Mouse (Mus musculus) MEL (cell line): ENCODE measurements at regions not wholly inside any gene's neighbourhood (a gene's known extent, or its start where the extent isn't known, plus 50 kb on each side); places are given as distances from the start of the nearest gene placed in this dataset.

ENCODE experiments used
- DNase-seq: peaks from one replicate; pipeline ENCODE4 v3.0.0; 2011; ENCODE audit warnings: low read depth, low spot score
- H3K27ac ChIP-seq: 2 replicates; pipeline ENCODE4 v1.5.1; 2012; ENCODE audit warnings: low read depth, mild to moderate bottlenecking, control low read depth, low read length, moderate library complexity; ENCODE audit not compliant: control insufficient read depth
- H3K27me3 ChIP-seq, 2 experiments: fragments of 150-350 bp in 1 of 2; sonication (generic) in 1 of 2; 2 replicates each; pipeline ENCODE4 v1.6.1; 2012; ENCODE audit warnings: low read length in 2 of 2, mild to moderate bottlenecking in 2 of 2, improper control_type of control experiment in 1 of 2, moderate library complexity in 1 of 2; ENCODE audit not compliant: insufficient read depth in 2 of 2, control insufficient read depth in 1 of 2
- H3K36me3 ChIP-seq, 2 experiments: 2 replicates each; pipeline ENCODE4 v1.6.1; 2012 to 2014; ENCODE audit warnings: low read length in 2 of 2, improper control_type of control experiment in 1 of 2, inconsistent platforms in 1 of 2, mild to moderate bottlenecking in 1 of 2; ENCODE audit not compliant: insufficient read depth in 2 of 2, control insufficient read depth in 1 of 2
- H3K4me1 ChIP-seq, 2 experiments: fragments of 150-350 bp in 1 of 2; sonication (generic) in 1 of 2; 2 replicates each; pipeline ENCODE4 v1.6.1; 2012; ENCODE audit warnings: low read length in 2 of 2, improper control_type of control experiment in 1 of 2, mild to moderate bottlenecking in 1 of 2; ENCODE audit not compliant: insufficient read depth in 2 of 2, control insufficient read depth in 1 of 2
- H3K4me3 ChIP-seq, 2 experiments: fragments of 150-350 bp in 1 of 2; sonication (generic) in 1 of 2; 2 replicates each; pipeline ENCODE4 v1.5.1; 2012; ENCODE audit warnings: low read depth in 2 of 2, low read length in 2 of 2, mild to moderate bottlenecking in 2 of 2, moderate library complexity in 2 of 2, control low read depth in 1 of 2, improper control_type of control experiment in 1 of 2; ENCODE audit not compliant: control insufficient read depth in 1 of 2, insufficient read depth in 1 of 2
- H3K79me2 ChIP-seq: 2 replicates; pipeline ENCODE4 v1.6.1; 2012; ENCODE audit warnings: mild to moderate bottlenecking, low read length, moderate library complexity; ENCODE audit not compliant: control insufficient read depth, poor library complexity, insufficient read depth
- H3K9ac ChIP-seq: 2 replicates; pipeline ENCODE4 v1.6.1; 2012; ENCODE audit warnings: low read depth, mild to moderate bottlenecking, control low read depth, low read length, moderate library complexity; ENCODE audit not compliant: control insufficient read depth, poor library complexity, severe bottlenecking
- H3K9me3 ChIP-seq: fragments of 150-350 bp; sonication (generic); replicated peaks from 2 replicates; pipeline ENCODE4 v1.6.1; 2012; ENCODE audit warnings: mild to moderate bottlenecking, low read length, improper control_type of control experiment, moderate library complexity; ENCODE audit not compliant: insufficient read depth
- BHLHE40 ChIP-seq: IDR thresholded peaks from 2 replicates; pipeline ENCODE4 v1.6.1; 2012; ENCODE audit warnings: low read depth, mild to moderate bottlenecking, inconsistent platforms, low read length, improper control_type of control experiment, borderline replicate concordance
- CTCF ChIP-seq, 3 experiments: IDR thresholded peaks in 2 of 3; conservative IDR thresholded peaks in 1 of 3; 2 replicates each; pipeline ENCODE4 v1.5.1; 2011 to 2012; ENCODE audit warnings: low read length in 3 of 3, low read depth in 2 of 3, mild to moderate bottlenecking in 2 of 3, improper control_type of control experiment in 1 of 3, inconsistent platforms in 1 of 3, mixed read lengths in 1 of 3, moderate library complexity in 1 of 3; ENCODE audit not compliant: control insufficient read depth in 1 of 3, insufficient read depth in 1 of 3, poor library complexity in 1 of 3, severe bottlenecking in 1 of 3
- E2F4 ChIP-seq: IDR thresholded peaks from 2 replicates; pipeline ENCODE4 v1.6.1; 2011; ENCODE audit warnings: low read depth, low read length, improper control_type of control experiment, borderline replicate concordance
- ETS1 ChIP-seq: IDR thresholded peaks from 2 replicates; pipeline ENCODE4 v1.6.1; 2012; ENCODE audit warnings: low read depth, mild to moderate bottlenecking, inconsistent platforms, low read length, improper control_type of control experiment, moderate library complexity
- MAX ChIP-seq: IDR thresholded peaks from 2 replicates; pipeline ENCODE4 v1.6.1; 2011; ENCODE audit warnings: low read length, improper control_type of control experiment
- MAZ ChIP-seq: IDR thresholded peaks from 2 replicates; pipeline ENCODE4 v1.6.1; 2012; ENCODE audit warnings: low read depth, mild to moderate bottlenecking, inconsistent platforms, low read length, improper control_type of control experiment
- MYB ChIP-seq: IDR thresholded peaks from 2 replicates; pipeline ENCODE4 v1.6.1; 2011; ENCODE audit warnings: mild to moderate bottlenecking, low read depth, low read length, improper control_type of control experiment
- MYC ChIP-seq: IDR thresholded peaks from 2 replicates; pipeline ENCODE4 v1.6.1; 2011; ENCODE audit warnings: low read depth, mild to moderate bottlenecking, low read length, improper control_type of control experiment, moderate library complexity
- NRF1 ChIP-seq: IDR thresholded peaks from 2 replicates; pipeline ENCODE4 v1.6.1; 2014; ENCODE audit warnings: low read depth, mild to moderate bottlenecking, inconsistent platforms, low read length, improper control_type of control experiment, moderate library complexity; ENCODE audit not compliant: poor library complexity, insufficient read depth, severe bottlenecking
- POLR2A ChIP-seq, 2 experiments: IDR thresholded peaks; 2 replicates each; pipeline ENCODE4 v1.6.1; 2011 to 2012; ENCODE audit warnings: low read length in 2 of 2, mild to moderate bottlenecking in 2 of 2, control low read depth in 1 of 2, improper control_type of control experiment in 1 of 2, low read depth in 1 of 2, moderate library complexity in 1 of 2; ENCODE audit not compliant: control insufficient read depth in 1 of 2, insufficient read depth in 1 of 2, poor library complexity in 1 of 2
- RAD21 ChIP-seq: IDR thresholded peaks from 2 replicates; pipeline ENCODE4 v1.6.1; 2011; ENCODE audit warnings: mild to moderate bottlenecking, low read depth, low read length, improper control_type of control experiment
- SMC3 ChIP-seq: IDR thresholded peaks from 2 replicates; pipeline ENCODE4 v1.6.1; 2011; ENCODE audit warnings: low read depth, low read length, improper control_type of control experiment
- TCF12 ChIP-seq: IDR thresholded peaks from 2 replicates; pipeline ENCODE4 v1.6.1; 2014; ENCODE audit warnings: low read depth, mild to moderate bottlenecking, inconsistent platforms, low read length, improper control_type of control experiment, moderate library complexity
- UBTF ChIP-seq: IDR thresholded peaks from 2 replicates; pipeline ENCODE4 v1.6.1; 2012; ENCODE audit warnings: low read depth, mild to moderate bottlenecking, inconsistent platforms, low read length, improper control_type of control experiment, moderate library complexity, borderline replicate concordance; ENCODE audit not compliant: insufficient read depth
- USF2 ChIP-seq, 2 experiments: IDR thresholded peaks; 2 replicates each; pipeline ENCODE4 v1.6.1; 2011 to 2012; ENCODE audit warnings: improper control_type of control experiment in 2 of 2, low read length in 2 of 2, borderline replicate concordance in 1 of 2, inconsistent platforms in 1 of 2, low read depth in 1 of 2, mild to moderate bottlenecking in 1 of 2; ENCODE audit not compliant: insufficient read depth in 1 of 2
- ZMIZ1 ChIP-seq: IDR thresholded peaks from 2 replicates; pipeline ENCODE4 v1.6.1; 2012; ENCODE audit warnings: low read depth, mild to moderate bottlenecking, inconsistent platforms, low read length, improper control_type of control experiment, moderate library complexity

DNA sequence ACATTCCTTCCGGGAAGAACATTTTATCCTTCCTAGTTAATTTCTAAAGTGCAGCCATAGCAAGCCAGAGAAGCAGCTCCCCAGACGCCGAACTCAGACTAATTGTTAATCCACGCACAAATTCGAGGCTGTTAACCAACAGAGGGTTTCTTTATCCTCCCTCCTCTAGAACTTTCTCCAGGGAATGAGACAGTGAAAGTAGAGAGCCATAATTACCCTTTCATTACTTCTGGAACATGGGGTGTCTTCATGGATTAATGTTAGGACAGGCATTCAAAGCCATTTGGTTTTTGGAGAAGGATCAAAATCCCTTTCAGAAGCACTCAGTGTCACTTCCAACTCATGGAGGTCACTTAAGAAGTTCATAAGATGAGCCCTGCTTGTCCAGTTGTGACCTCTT is 1178.6 kb downstream of the 4930447A16Rik start:
- no peaks in the 10 kb centered on the region for H3K9me3 ChIP-seq
- H3K79me2 ChIP-seq, result no peaks in the 10 kb centered on the region
- H3K4me3 ChIP-seq, result no peak overlapping the region
- no peak overlapping the region for H3K27ac ChIP-seq
- H3K36me3 ChIP-seq, result no peaks in the 10 kb centered on the region
- TF ChIP-seq TCF12 (no peak), NRF1 (no peak), MYC (no peak), E2F4 (no peak), MAX (no peak), ETS1 (no peak), USF2 (IDR thresholded peaks at IDR 0.05; ENCODE audit: borderline replicate concordance in 1 of 2, insufficient read depth in 1 of 2, low read depth in 1 of 2, low read length in 2 of 2) (no peak), ZMIZ1 (no peak), UBTF (no peak), MAZ (no peak), MYB (no peak)
- H3K27me3 ChIP-seq, result peaks cover 3 to 7% of the 10 kb centered on the region in 2 experiments; a peak in 3 of 4 replicates
- DNase-seq, result no peak
- no peaks in the 10 kb centered on the region for H3K4me1 ChIP-seq
- H3K9ac ChIP-seq, result no peak overlapping the region

GRCm38 (mm10) chr15:38607368-38607767 is 1182.0 kb downstream of the 4930447A16Rik start:
- no peak overlapping the region for H3K27ac ChIP-seq
- no peaks in the 10 kb centered on the region for H3K4me1 ChIP-seq
- H3K36me3 ChIP-seq, result no peaks in the 10 kb centered on the region
- H3K27me3 ChIP-seq, result peaks cover 3 to 7% of the 10 kb centered on the region in 2 experiments; a peak in 3 of 4 replicates
- no peaks in the 10 kb centered on the region for H3K79me2 ChIP-seq
- no peak overlapping the region for H3K4me3 ChIP-seq
- no peak overlapping the region for H3K9ac ChIP-seq
- DNase-seq, result no peak
- TF ChIP-seq CTCF (IDR thresholded peaks at IDR 0.05 in 2 of 3, conservative IDR thresholded peaks at IDR 0.05 in 1 of 3; ENCODE audit: control insufficient read depth in 1 of 3, insufficient read depth in 1 of 3, low read depth in 2 of 3, low read length in 3 of 3, poor library complexity in 1 of 3, severe bottlenecking in 1 of 3) (peak in 2 of 3 experiments; percentile 10 to 30; a peak in 2 of 6 replicates), SMC3 (peak; percentile 32; the same call in 1 of the 2 replicates), BHLHE40 (no peak), POLR2A (IDR thresholded peaks at IDR 0.05; ENCODE audit: control insufficient read depth in 1 of 2, insufficient read depth in 1 of 2, low read depth in 1 of 2, low read length in 2 of 2, poor library complexity in 1 of 2) (no peak), RAD21 (peak; percentile 23)
- H3K9me3 ChIP-seq, result no peaks in the 10 kb centered on the region
